Mouse (Mus musculus) stomach, postnatal 0 days (tissue): ENCODE data around the gene Dnaic1. TPM values are rescaled to one million over a fixed set of nuclear protein-coding genes. Genes with fewer than 3 reads are reported as not detected.

Source experiments
- polyA plus RNA-seq: library from polyadenylated mRNA; unstranded; fragments of >200 nt; fragmentation: Nextera tagmentation; extraction: Ambion mirVana; gene quantifications from 2 replicates; pipeline ENCODE4 v1.2.1, GENCODE M21; 2015

The Dnaic1 gene
- polyA plus RNA-seq, 1 experiment from 2014 or later: 6.0 TPM

Other genes starting within 250 kb of the Dnaic1 start
- 42.0 and 47.7 TPM in 2 replicates for gene Ubap1, start 220.8 kb upstream of the Dnaic1 start, polyA plus RNA-seq
- gene Kif24, start 104.9 kb upstream of the Dnaic1 start, polyA plus RNA-seq: 1.4 and 1.5 TPM in 2 replicates
- 38.6 and 38.8 TPM in 2 replicates for gene Nudt2, start 104.6 kb upstream of the Dnaic1 start, polyA plus RNA-seq
- gene AI464131, start 66.7 kb upstream of the Dnaic1 start, polyA plus RNA-seq: 3.9 and 4.5 TPM in 2 replicates
- gene 1110017D15Rik, start 52.4 kb upstream of the Dnaic1 start, polyA plus RNA-seq: 0.51 and 0.53 TPM in 2 replicates
- 1.4 and 2.4 TPM in 2 replicates for gene Fam219a, start 237 bp upstream of the Dnaic1 start, polyA plus RNA-seq
- gene Enho, start 70.5 kb downstream of the Dnaic1 start, polyA plus RNA-seq: 50.5 and 55.4 TPM in 2 replicates
- 4.3 and 5.9 TPM in 2 replicates for gene Cntfr, start 127.3 kb downstream of the Dnaic1 start, polyA plus RNA-seq
- gene Il11ra1, start 130.2 kb downstream of the Dnaic1 start, polyA plus RNA-seq: 73.7 and 80.0 TPM in 2 replicates
- 38.0 and 40.2 TPM in 2 replicates for gene Rpp25l, start 143.8 kb downstream of the Dnaic1 start, polyA plus RNA-seq
- 129 TPM in 2 replicates for gene Dctn3, start 153.4 kb downstream of the Dnaic1 start, polyA plus RNA-seq
- 0.05 and 0.07 TPM in 2 replicates for gene Arid3c, start 161.4 kb downstream of the Dnaic1 start, polyA plus RNA-seq
- gene Galt, start 185.5 kb downstream of the Dnaic1 start, polyA plus RNA-seq: 27.4 and 31.3 TPM in 2 replicates
- gene Sigmar1, start 186.4 kb downstream of the Dnaic1 start, polyA plus RNA-seq: 41.6 and 43.9 TPM in 2 replicates
- 21.2 and 21.3 TPM in 2 replicates for gene Ccl27a, start 204.5 kb downstream of the Dnaic1 start, polyA plus RNA-seq